Mouse (Mus musculus) hindbrain, embryonic 16.5 days (tissue): Measurements from ENCODE around the gene Vcam1. TPM values are rescaled to one million over a fixed set of nuclear protein-coding genes. Genes with fewer than 3 reads are reported as not detected.

ENCODE experiments used
- ATAC-seq: fragments of 200-750 bp; cut with Nextera tagmentation; 2 replicates; pipeline ENCODE4 v1.8.0; 2017; ENCODE audit warnings: moderate TSS enrichment, moderate library complexity
- H3K27ac ChIP-seq: fragments of 300-500 bp; sonication (generic); 2 replicates; pipeline ENCODE4 v1.5.1; 2014; ENCODE audit warnings: low read depth, mild to moderate bottlenecking, control low read depth, low read length, moderate library complexity
- H3K27me3 ChIP-seq: fragments of 300-500 bp; sonication (generic); replicated peaks from 2 replicates; pipeline ENCODE4 v1.6.1; 2014; ENCODE audit warnings: low read length; ENCODE audit not compliant: control insufficient read depth, insufficient read depth
- H3K36me3 ChIP-seq: fragments of 300-500 bp; sonication (generic); 2 replicates; pipeline ENCODE4 v1.6.1; 2014; ENCODE audit warnings: mild to moderate bottlenecking, low read length, moderate library complexity, mixed read lengths; ENCODE audit not compliant: control insufficient read depth, insufficient read depth
- H3K4me1 ChIP-seq: fragments of 300-500 bp; sonication (generic); 2 replicates; pipeline ENCODE4 v1.6.1; 2014; ENCODE audit warnings: low read depth, low read length; ENCODE audit not compliant: control insufficient read depth, insufficient read depth
- H3K4me2 ChIP-seq: fragments of 300-500 bp; sonication (generic); 2 replicates; pipeline ENCODE4 v1.6.1; 2014; ENCODE audit warnings: mild to moderate bottlenecking, low read length, control low read depth, moderate library complexity
- H3K4me3 ChIP-seq: fragments of 300-500 bp; sonication (generic); 2 replicates; pipeline ENCODE4 v1.5.1; 2014; ENCODE audit warnings: mild to moderate bottlenecking, low read length, control low read depth, moderate library complexity
- H3K9ac ChIP-seq: fragments of 300-500 bp; sonication (generic); 2 replicates; pipeline ENCODE4 v1.6.1; 2014; ENCODE audit warnings: low read depth, mild to moderate bottlenecking, control low read depth, low read length, moderate library complexity
- H3K9me3 ChIP-seq: fragments of 300-500 bp; sonication (generic); 2 replicates; pipeline ENCODE4 v1.6.1; 2014; ENCODE audit warnings: mild to moderate bottlenecking, low read length, moderate library complexity; ENCODE audit not compliant: control insufficient read depth
- WGBS: fragments of 180-500 bp; shearing (Covaris S2); extraction: QIAGEN DNeasy Blood & Tissue Kit; methylation state at CpG from one replicate; pipeline ENCODE4 v1.1.7; 2014; 5-methylcytosine and 5-hydroxymethylcytosine counted together
- polyA plus RNA-seq: library from polyadenylated mRNA; unstranded; fragments of >200 nt; fragmentation: Nextera tagmentation; extraction: Ambion mirVana; gene quantifications from 2 replicates; pipeline ENCODE4 v1.2.1, GENCODE M21; 2015

The Vcam1 gene
- polyA plus RNA-seq = 38.7 and 42.0 TPM in 2 replicates

- Histone ChIP-seq H3K27ac (peak within 1 kb of the TSS; percentile 31; the same call in 1 of the 2 replicates), H3K27me3 (no peaks in the 10 kb centered on the region), H3K4me2 (peak within 1 kb of the TSS; percentile 49), H3K9ac (peak within 1 kb of the TSS; percentile 25), H3K36me3 (no peaks in the 10 kb centered on the region), H3K9me3 (no peaks in the 10 kb centered on the region), H3K4me3 (peak within 1 kb of the TSS; percentile 33), H3K4me1 (no peaks in the 10 kb centered on the region)
- peak; percentile 86 for ATAC-seq
- WGBS = 4% methylated on average over 9 of the region's 9 CpGs
Observed at GRCm38 (mm10) chr3:116129259-116129738, at the start of gene Vcam1. Gene Vcam1 (minus strand): TSS chr3:116129688.

- no peaks in the 10 kb centered on the region for H3K36me3 ChIP-seq
- no peak overlapping the region for H3K27ac ChIP-seq
- no peaks in the 10 kb centered on the region for H3K9me3 ChIP-seq
- H3K9ac ChIP-seq = no peak overlapping the region
- no peaks in the 10 kb centered on the region for H3K27me3 ChIP-seq
- H3K4me2 ChIP-seq = no peak overlapping the region
- no peak overlapping the region for H3K4me3 ChIP-seq
- H3K4me1 ChIP-seq = no peaks in the 10 kb centered on the region
- 95% methylated on average over 6 of the region's 6 CpGs for WGBS
- no peak for ATAC-seq
Observed at GRCm38 (mm10) chr3:116175106-116175505, 45.6 kb upstream of the Vcam1 start.

GRCm38 (mm10) chr3:116171461-116171860 lies 42.0 kb upstream of the Vcam1 start:
- no peak overlapping the region for H3K4me3 ChIP-seq
- no peak for ATAC-seq
- no peaks in the 10 kb centered on the region for H3K9me3 ChIP-seq
- H3K4me2 ChIP-seq = no peak overlapping the region
- no peaks in the 10 kb centered on the region for H3K36me3 ChIP-seq
- H3K27me3 ChIP-seq = no peaks in the 10 kb centered on the region
- H3K4me1 ChIP-seq = no peaks in the 10 kb centered on the region
- 84% methylated on average over 5 of the region's 5 CpGs for WGBS
- H3K9ac ChIP-seq = no peak overlapping the region
- no peak overlapping the region for H3K27ac ChIP-seq

GRCm38 (mm10) chr3:116168056-116168455 lies 38.6 kb upstream of the Vcam1 start:
- no peak overlapping the region for H3K4me3 ChIP-seq

GRCm38 (mm10) chr3:116166296-116166695 lies 36.8 kb upstream of the Vcam1 start:
- no peak overlapping the region for H3K4me3 ChIP-seq
- H3K4me2 ChIP-seq = no peak overlapping the region
- WGBS = 86% methylated on average over 8 of the region's 8 CpGs
- H3K4me1 ChIP-seq = no peaks in the 10 kb centered on the region
- ATAC-seq = no peak
- no peaks in the 10 kb centered on the region for H3K27me3 ChIP-seq
- H3K9ac ChIP-seq = no peak overlapping the region
- H3K36me3 ChIP-seq = no peaks in the 10 kb centered on the region
- H3K27ac ChIP-seq = no peak overlapping the region
- no peaks in the 10 kb centered on the region for H3K9me3 ChIP-seq

More at GRCm38 (mm10) chr3:116168056-116168455, 38.6 kb upstream of the Vcam1 start:
- no peaks in the 10 kb centered on the region for H3K4me1 ChIP-seq
- no peak overlapping the region for H3K4me2 ChIP-seq
- no peaks in the 10 kb centered on the region for H3K9me3 ChIP-seq
- no peak for ATAC-seq
- 87% methylated on average over 2 of the region's 2 CpGs for WGBS
- no peaks in the 10 kb centered on the region for H3K36me3 ChIP-seq
- H3K9ac ChIP-seq = no peak overlapping the region
- no peak overlapping the region for H3K27ac ChIP-seq
- H3K27me3 ChIP-seq = no peaks in the 10 kb centered on the region

GRCm38 (mm10) chr3:116165030-116165429 lies 35.5 kb upstream of the Vcam1 start:
- Histone ChIP-seq H3K9me3 (no peaks in the 10 kb centered on the region), H3K27ac (no peak overlapping the region), H3K36me3 (no peaks in the 10 kb centered on the region), H3K4me1 (no peaks in the 10 kb centered on the region), H3K4me3 (no peak overlapping the region), H3K27me3 (no peaks in the 10 kb centered on the region), H3K4me2 (no peak overlapping the region), H3K9ac (no peak overlapping the region)
- 74% methylated on average over 1 of the region's 1 CpGs for WGBS
- no peak for ATAC-seq

- no peak overlapping the region for H3K4me2 ChIP-seq
- ATAC-seq = no peak
- 84% methylated on average over 5 of the region's 5 CpGs for WGBS
Observed at GRCm38 (mm10) chr3:116163517-116163916, 34.0 kb upstream of the Vcam1 start.

GRCm38 (mm10) chr3:116162097-116162666 lies 32.7 kb upstream of the Vcam1 start:
- Histone ChIP-seq H3K36me3 (no peaks in the 10 kb centered on the region), H3K27me3 (no peaks in the 10 kb centered on the region), H3K4me2 (no peak overlapping the region), H3K4me1 (no peaks in the 10 kb centered on the region), H3K4me3 (no peak overlapping the region), H3K9me3 (no peaks in the 10 kb centered on the region), H3K27ac (no peak overlapping the region), H3K9ac (no peak overlapping the region)
- WGBS = 81% methylated on average over 9 of the region's 9 CpGs
- no peak for ATAC-seq

More at GRCm38 (mm10) chr3:116163517-116163916, 34.0 kb upstream of the Vcam1 start:
- Histone ChIP-seq H3K9ac (no peak overlapping the region), H3K4me1 (no peaks in the 10 kb centered on the region), H3K36me3 (no peaks in the 10 kb centered on the region), H3K9me3 (no peaks in the 10 kb centered on the region), H3K4me3 (no peak overlapping the region), H3K27ac (no peak overlapping the region), H3K27me3 (no peaks in the 10 kb centered on the region)

GRCm38 (mm10) chr3:116159376-116159775 lies 29.9 kb upstream of the Vcam1 start:
- Histone ChIP-seq H3K9me3 (no peaks in the 10 kb centered on the region), H3K36me3 (no peaks in the 10 kb centered on the region), H3K4me3 (no peak overlapping the region), H3K27me3 (no peaks in the 10 kb centered on the region), H3K4me2 (no peak overlapping the region), H3K9ac (no peak overlapping the region), H3K27ac (no peak overlapping the region), H3K4me1 (no peaks in the 10 kb centered on the region)
- no peak for ATAC-seq
- WGBS = 96% methylated on average over 5 of the region's 5 CpGs
